Mouse (Mus musculus): ENCODE results near the gene Cnot11. TPM values are rescaled to one million over a fixed set of nuclear protein-coding genes. Genes with fewer than 3 reads are reported as not detected.

Cnot11 gene
- polyA plus RNA-seq, 1 experiment: 146 TPM

GRCm38 (mm10) chr1:39526371-39527167 is 8.2 kb upstream of the Cnot11 start:
- TF ChIP-seq GATA1 (IDR thresholded peaks at IDR 0.05; ENCODE audit: low read length): no peak

DNA sequence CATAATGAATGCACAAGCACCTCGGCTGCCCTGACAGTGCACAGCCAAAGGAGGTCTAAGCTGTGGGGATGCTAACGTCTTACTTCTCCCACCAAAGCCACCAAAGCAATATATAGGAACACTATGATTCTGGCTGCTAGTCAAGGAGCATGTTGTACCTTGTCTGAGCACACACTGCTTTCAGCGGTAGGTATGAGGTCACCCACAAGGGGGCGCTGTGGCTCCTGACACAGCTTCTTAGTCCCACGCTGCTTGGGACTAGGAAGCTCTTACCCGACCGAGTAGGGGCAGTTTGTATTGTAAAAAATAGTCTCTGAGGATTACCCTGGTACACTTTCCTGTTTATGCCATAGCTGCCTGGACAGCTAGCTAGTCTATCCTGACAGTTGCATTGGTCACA is 7.4 kb upstream of the Cnot11 start:
- no peak for TF ChIP-seq GATA1 (IDR thresholded peaks at IDR 0.05; ENCODE audit: low read length)

DNA sequence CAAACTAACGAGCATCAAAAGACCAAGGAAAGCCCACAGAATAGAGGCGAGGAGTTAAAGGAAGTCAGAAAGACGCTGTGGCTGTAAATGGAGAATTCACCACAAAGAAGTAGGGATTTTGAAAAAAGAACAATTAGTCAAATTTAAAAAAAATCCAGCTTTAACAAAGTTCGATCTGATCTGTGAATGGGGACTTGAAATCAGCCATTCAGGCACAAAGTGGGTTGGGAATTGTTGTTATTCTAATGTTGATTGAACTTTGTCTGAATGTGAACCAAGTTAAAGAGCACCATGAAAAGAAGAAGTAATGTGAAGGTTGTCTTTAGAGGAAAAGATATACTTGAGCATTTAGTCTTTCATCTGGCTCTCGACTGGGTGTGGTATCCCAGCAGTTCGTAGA is 6.5 kb upstream of the Cnot11 start:
- TF ChIP-seq GATA1 (IDR thresholded peaks at IDR 0.05; ENCODE audit: low read length): no peak

- TF ChIP-seq GATA1 (IDR thresholded peaks at IDR 0.05; ENCODE audit: low read length): no peak
Observed at GRCm38 (mm10) chr1:39530258-39530943, 4.4 kb upstream of the Cnot11 start.

- no peak for TF ChIP-seq GATA1 (IDR thresholded peaks at IDR 0.05; ENCODE audit: low read length)
Observed at GRCm38 (mm10) chr1:39531036-39531435, 3.8 kb upstream of the Cnot11 start.

- TF ChIP-seq GATA1 (IDR thresholded peaks at IDR 0.05; ENCODE audit: low read length): no peak
Observed at GRCm38 (mm10) chr1:39533917-39534316, 875 bp upstream of the Cnot11 start.

DNA sequence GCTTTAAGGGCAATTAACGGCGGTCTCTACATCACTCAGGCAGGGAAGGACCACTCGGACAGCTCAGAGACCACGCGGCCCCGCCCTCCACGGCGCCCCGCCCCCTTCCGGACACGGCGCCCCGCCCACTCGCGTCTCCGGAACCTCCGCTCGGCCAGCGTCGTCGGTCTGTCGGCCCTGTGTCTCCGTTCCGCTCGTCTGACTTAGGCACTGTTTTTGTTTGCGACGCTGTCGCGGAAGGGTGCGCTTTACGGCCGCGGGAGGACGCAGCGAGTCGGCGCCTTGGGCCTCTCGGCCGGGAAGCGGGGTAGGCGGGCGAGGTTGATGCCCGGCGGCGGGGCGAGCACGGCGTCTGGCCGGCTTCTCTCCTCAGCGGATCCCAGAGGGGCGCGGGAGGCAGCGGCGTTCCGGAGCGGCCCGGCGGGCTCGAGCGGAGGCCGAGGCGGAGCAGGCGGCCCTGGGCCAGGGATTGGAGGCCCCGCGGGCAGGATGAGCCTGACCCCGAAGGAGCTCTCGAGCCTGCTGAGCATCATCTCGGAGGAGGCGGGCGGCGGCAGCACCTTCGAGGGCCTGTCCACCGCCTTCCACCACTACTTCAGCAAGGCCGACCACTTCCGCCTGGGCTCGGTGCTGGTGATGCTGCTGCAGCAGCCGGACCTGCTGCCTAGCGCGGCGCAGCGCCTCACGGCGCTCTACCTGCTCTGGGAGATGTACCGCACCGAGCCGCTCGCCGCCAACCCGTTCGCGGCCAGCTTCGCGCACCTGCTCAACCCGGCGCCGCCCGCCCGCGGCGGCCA is 921 bp downstream of the Cnot11 start:
- no peak for TF ChIP-seq GATA1 (IDR thresholded peaks at IDR 0.05; ENCODE audit: low read length)

GRCm38 (mm10) chr1:39536701-39537100 is 1.9 kb downstream of the Cnot11 start:
- no peak for TF ChIP-seq GATA1 (IDR thresholded peaks at IDR 0.05; ENCODE audit: low read length)

DNA sequence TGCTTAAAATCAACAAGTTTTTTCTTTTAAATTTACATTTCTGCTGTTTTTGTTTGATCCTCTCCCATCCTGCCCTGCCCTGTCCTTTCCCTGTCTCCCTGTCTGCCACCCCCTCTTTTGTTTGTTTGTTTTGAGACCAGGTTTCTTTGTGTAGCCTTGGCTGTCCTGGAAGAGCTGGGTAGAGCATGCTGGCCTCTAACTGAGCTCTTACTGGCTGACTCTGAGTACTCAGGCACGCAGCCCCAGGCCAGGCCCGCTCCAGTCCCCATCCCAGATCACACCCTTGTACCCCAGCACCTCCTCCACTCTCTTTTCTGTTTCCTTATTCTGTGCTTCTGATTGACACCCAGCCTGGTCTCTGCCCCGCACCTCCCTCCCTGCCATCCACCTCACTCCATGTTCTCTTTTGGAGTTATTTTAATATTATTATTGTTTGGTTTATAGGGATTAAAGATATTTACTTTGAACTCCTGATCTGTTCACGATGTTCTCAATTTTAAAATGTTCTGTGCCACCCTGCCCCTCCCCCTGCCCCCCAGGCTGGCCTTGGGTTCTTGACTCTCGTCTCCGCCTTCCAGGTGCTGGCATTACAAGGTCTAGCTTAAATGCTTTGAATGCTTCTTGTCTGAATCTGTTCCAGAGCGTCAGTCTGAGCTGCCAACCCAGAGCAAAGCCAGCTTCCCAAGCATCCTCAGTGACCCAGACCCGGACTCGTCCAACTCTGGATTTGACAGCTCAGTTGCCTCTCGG is 3.0 kb downstream of the Cnot11 start:
- TF ChIP-seq GATA1 (IDR thresholded peaks at IDR 0.05; ENCODE audit: low read length): no peak

- TF ChIP-seq GATA1 (IDR thresholded peaks at IDR 0.05; ENCODE audit: low read length): no peak
Observed at GRCm38 (mm10) chr1:39540592-39540991, 5.8 kb downstream of the Cnot11 start.

DNA sequence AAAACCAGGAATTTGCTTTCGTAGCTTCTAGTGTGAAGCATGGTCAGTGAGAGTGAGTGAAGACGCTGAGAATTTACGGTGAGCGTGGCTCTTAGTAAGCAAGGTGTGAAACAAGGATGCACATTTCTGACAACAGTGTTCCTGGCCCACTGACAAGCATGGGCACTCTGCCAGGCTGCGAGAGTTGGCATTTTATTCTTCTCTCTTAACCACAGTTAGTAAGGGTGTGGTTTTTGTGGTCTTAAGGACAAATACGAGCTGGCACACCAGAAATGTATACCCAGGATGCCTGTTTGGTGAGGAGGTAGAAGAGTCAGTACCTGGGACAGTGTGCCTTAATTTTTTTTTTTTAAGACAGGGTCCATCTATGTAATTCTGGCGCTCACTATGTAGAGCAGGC is 10.8 kb downstream of the Cnot11 start:
- no peak for TF ChIP-seq GATA1 (IDR thresholded peaks at IDR 0.05; ENCODE audit: low read length)

- no peak for TF ChIP-seq GATA1 (IDR thresholded peaks at IDR 0.05; ENCODE audit: low read length)
Observed at GRCm38 (mm10) chr1:39546160-39546866, 11.5 kb downstream of the Cnot11 start.

DNA sequence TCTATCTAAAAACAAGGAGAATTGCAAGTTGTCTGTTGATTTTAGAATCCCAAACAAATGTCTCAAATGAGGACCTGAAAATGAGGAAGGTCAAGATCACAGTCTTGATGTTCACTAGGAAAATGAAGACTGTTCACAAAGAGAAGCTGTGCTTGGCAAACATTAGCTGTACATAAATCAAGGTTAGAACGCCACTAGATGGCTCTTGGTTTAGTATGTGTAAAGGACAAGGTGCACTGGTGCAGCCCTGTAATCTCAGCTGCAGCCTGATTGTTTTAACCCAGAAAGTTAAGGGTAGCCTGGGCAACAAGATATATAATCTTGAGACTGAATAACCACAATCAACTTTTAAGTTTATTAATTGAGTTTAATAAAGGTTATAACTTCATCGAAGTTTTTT is 12.4 kb downstream of the Cnot11 start:
- TF ChIP-seq GATA1 (IDR thresholded peaks at IDR 0.05; ENCODE audit: low read length): no peak

DNA sequence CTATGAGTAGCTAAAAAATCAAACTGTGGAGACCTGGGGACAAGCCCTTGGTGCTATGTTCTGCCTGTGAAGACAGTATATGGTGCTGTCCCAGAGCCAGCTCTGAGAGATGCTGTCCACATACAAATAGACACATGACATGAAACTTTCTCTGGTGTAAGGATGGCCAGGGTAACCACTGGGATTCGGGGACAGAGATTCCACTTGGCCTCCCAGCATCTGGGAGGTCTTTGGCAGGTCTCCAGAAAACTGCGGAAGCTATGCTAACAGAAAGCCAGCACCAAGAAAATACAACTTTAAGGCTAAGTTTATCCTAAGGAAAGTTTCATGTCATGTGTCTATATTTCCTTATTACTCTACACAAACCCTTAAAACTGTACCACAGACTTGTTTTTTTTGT is 15.0 kb downstream of the Cnot11 start:
- no peak for TF ChIP-seq GATA1 (IDR thresholded peaks at IDR 0.05; ENCODE audit: low read length)
